Mouse (Mus musculus) lung, adult 2 months (tissue): Measurements from ENCODE around the gene Vhl.

Experiments
- CTCF ChIP-seq: fragments of 200-500 bp; IDR thresholded peaks from 2 replicates; pipeline ENCODE4 v1.5.1; 2011; ENCODE audit warnings: mild to moderate bottlenecking, low read length, control low read depth; ENCODE audit not compliant: insufficient read depth
- POLR2A ChIP-seq: fragments of 200-500 bp; IDR thresholded peaks from 2 replicates; pipeline ENCODE4 v1.6.1; 2011; ENCODE audit warnings: low read depth, mild to moderate bottlenecking, control low read depth, low read length, borderline replicate concordance; ENCODE audit errors: extremely low read depth

- no peak for TF ChIP-seq CTCF
- TF ChIP-seq POLR2A: no peak
Observed at GRCm38 (mm10) chr6:113656847-113657246, 33.1 kb downstream of the Vhl start.
